ENCODE assay signal across 8 mouse cellular contexts in genomic region chr13:43479767-43480571, GRCm38 (mm10). TPM values are rescaled to one million over a fixed set of nuclear protein-coding genes. Genes with fewer than 3 reads are reported as not detected.
A peak's percentile ranks its signal among the peaks of the same experiment; 100 is the strongest.
DNase-seq lines count a peak whose midpoint lies in the region; ATAC-seq and TF ChIP-seq lines count a peak whose summit lies in the region.

No protein-coding gene starts in this region.

- H3K27me3 ChIP-seq in G1E (ENCODE audit: insufficient read depth, low read length): peaks cover 7% of the 10 kb centered on the region; the same call in 1 of the 2 replicates
- no peaks in the 10 kb centered on the region for H3K27me3 ChIP-seq in limb, embryonic 11.5 days (ENCODE audit: control insufficient read depth, insufficient read depth, low read length)
- peaks cover 2% of the 10 kb centered on the region; the same call in 1 of the 2 replicates for H3K27me3 ChIP-seq in midbrain, embryonic 12.5 days

- peaks cover 12% of the 10 kb centered on the region for H3K36me3 ChIP-seq in G1E (replicated peaks)
- H3K36me3 ChIP-seq in limb, embryonic 11.5 days (ENCODE audit: control insufficient read depth, insufficient read depth, low read length): no peaks in the 10 kb centered on the region
- H3K36me3 ChIP-seq in midbrain, embryonic 12.5 days: no peaks in the 10 kb centered on the region; the same call in 1 of the 2 replicates

- intact Hi-C loops in heart, postnatal 10 days (cut with DNase I): loop anchor here (2.0 to 5.0 kb wide), 3 partner anchors 67 to 79 kb away; no protein-coding TSS in a partner anchor

- no peaks in the 10 kb centered on the region for H3K9me3 ChIP-seq in G1E (replicated peaks)
- H3K9me3 ChIP-seq in limb, embryonic 11.5 days (ENCODE audit: control insufficient read depth, low read length): no peaks in the 10 kb centered on the region
- H3K9me3 ChIP-seq in midbrain, embryonic 12.5 days: no peaks in the 10 kb centered on the region

- peaks cover 48% of the 10 kb centered on the region for H3K4me1 ChIP-seq in G1E (ENCODE audit: insufficient read depth, low read depth, low read length)
- peaks cover 8% of the 10 kb centered on the region for H3K4me1 ChIP-seq in limb, embryonic 11.5 days (ENCODE audit: control insufficient read depth, insufficient read depth, low read length)
- peaks cover 29% of the 10 kb centered on the region for H3K4me1 ChIP-seq in midbrain, embryonic 12.5 days

- H3K9ac ChIP-seq in limb, embryonic 11.5 days (ENCODE audit: low read length): peak overlapping the region; percentile 98
- H3K9ac ChIP-seq in midbrain, embryonic 12.5 days (replicated peaks): peak overlapping the region; percentile 100

- no peak for ATAC-seq in G1E (ENCODE audit: extremely low read depth, insufficient number of reproducible peaks, low FRiP score, poor library complexity, severe bottlenecking)
- ATAC-seq in erythroblast, adult 5-6 weeks (replicated peaks; ENCODE audit: low FRiP score, poor library complexity, severe bottlenecking): peak; percentile 49
- ATAC-seq in limb, embryonic 11.5 days (ENCODE audit: insufficient number of reproducible peaks, low FRiP score, low TSS enrichment, low read depth): no peak
- ATAC-seq in midbrain, embryonic 12.5 days (ENCODE audit: low FRiP score, low read depth): peak; percentile 7; the same call in 1 of the 2 replicates
- ATAC-seq in activated CD4-positive, CD25-positive, alpha-beta regulatory T cell, adult 4 months: no peak

- WGBS in limb, embryonic 11.5 days: under 1% methylated on average over 36 of the region's 36 CpGs
- under 1% methylated on average over 36 of the region's 36 CpGs for WGBS in midbrain, embryonic 12.5 days

- peak overlapping the region; percentile 99 for H3K27ac ChIP-seq in limb, embryonic 11.5 days (replicated peaks; ENCODE audit: low read depth, low read length)
- H3K27ac ChIP-seq in midbrain, embryonic 12.5 days (replicated peaks): peak overlapping the region; percentile 100

- H3K4me2 ChIP-seq in limb, embryonic 11.5 days (ENCODE audit: low read depth, severe bottlenecking): peak overlapping the region; percentile 77
- H3K4me2 ChIP-seq in midbrain, embryonic 12.5 days (replicated peaks): peak overlapping the region; percentile 74

- DNase-seq in G1E (ENCODE audit: low spot score): no peak
- DNase-seq in adrenal gland, postnatal 4 days (ENCODE audit: low spot score in 2 of 2): peak; percentile 19 to 30
- DNase-seq in heart, postnatal 10 days: peak; percentile 50 to 65
- peak; percentile 64 for DNase-seq in limb, embryonic 11.5 days (ENCODE audit: low spot score)
- DNase-seq in spleen, postnatal 4 days (ENCODE audit: low spot score in 2 of 2): peak; percentile 44 to 79

- TF ChIP-seq CTCF in G1E (IDR thresholded peaks at IDR 0.05; ENCODE audit: low read depth, low read length): no peak

- H3K4me3 ChIP-seq in G1E (ENCODE audit: low read depth, low read length): peak overlapping the region; percentile 88
- H3K4me3 ChIP-seq in limb, embryonic 11.5 days (ENCODE audit: low read depth, low read length): peak overlapping the region; percentile 98
- H3K4me3 ChIP-seq in midbrain, embryonic 12.5 days: peak overlapping the region; percentile 92

RNA-seq across cellular contexts. Expression of gene Ranbp9, which starts 1.1 kb away (rescaled TPM):
- total RNA-seq in G1E (2014; fragmentation: Nextera tagmentation): 132 and 142 TPM in 2 replicates
- total RNA-seq in G1E (2017): 60.9 and 66.3 TPM in 2 replicates
- 81.0 and 105 TPM in 2 replicates for polyA plus RNA-seq in G1E (2012)
- total RNA-seq in adrenal gland, postnatal 4 days (2021): 10 to 100 TPM; 57.0 to 62.2 TPM
- total RNA-seq in erythroblast, adult 5-6 weeks (2015; ENCODE audit: low replicate concordance): 35.4 and 65.8 TPM in 2 replicates
- 29.8 and 33.5 TPM in 2 replicates for total RNA-seq in erythroblast, adult 5-6 weeks (2017; ENCODE audit: low replicate concordance)
- total RNA-seq in heart, postnatal 10 days (2021): 10 to 100 TPM; 48.9 to 49.0 TPM
- 12.7 and 14.5 TPM in 2 replicates for polyA plus RNA-seq in limb, embryonic 11.5 days (2014; fragmentation: Nextera tagmentation; extraction: Ambion mirVana)
- polyA plus RNA-seq in midbrain, embryonic 12.5 days (2016; fragmentation: Nextera tagmentation; extraction: Ambion mirVana): 11.7 and 13.4 TPM in 2 replicates
- polyA plus RNA-seq in activated CD4-positive, CD25-positive, alpha-beta regulatory T cell, adult 4 months (2017; shearing (Covaris generic)): 10 to 100 TPM; 28.5 to 32.8 TPM

Comparison
In these comparisons a context has a peak if more than half of its experiments do, and no peak if none do; other contexts are left out.
1. ATAC-seq: peak in erythroblast, adult 5-6 weeks (single experiment) and midbrain, embryonic 12.5 days (single experiment); none in G1E (single experiment), limb, embryonic 11.5 days (single experiment) and activated CD4-positive, CD25-positive, alpha-beta regulatory T cell, adult 4 months (single experiment).
2. Peak in every context shown above with its lines, with median percentiles within 50 percentile points of each other: H3K4me3 ChIP-seq.